Mouse (Mus musculus) limb, embryonic 14.5 days (tissue): ENCODE results near the gene Hnrnph1. TPM values are rescaled to one million over a fixed set of nuclear protein-coding genes. Genes with fewer than 3 reads are reported as not detected.
A peak's percentile ranks its signal among the peaks of the same experiment; 100 is the strongest.

Experiments used
- ATAC-seq: fragments of 200-750 bp; cut with Nextera tagmentation; 2 replicates; pipeline ENCODE4 v1.8.0; 2017; ENCODE audit warnings: low read depth, moderate number of reproducible peaks, moderate TSS enrichment; ENCODE audit not compliant: low FRiP score
- DNase-seq: peaks from one replicate; pipeline ENCODE4 v3.0.0-alpha.2; 2015; ENCODE audit warnings: low spot score
- H3K27ac ChIP-seq: fragments of 300-500 bp; sonication (generic); replicated peaks from 2 replicates; pipeline ENCODE4 v1.5.1; 2014; ENCODE audit warnings: low read depth, mild to moderate bottlenecking, low read length, moderate library complexity, mixed read lengths
- H3K27me3 ChIP-seq: fragments of 300-500 bp; sonication (generic); 2 replicates; pipeline ENCODE4 v1.6.1; 2014; ENCODE audit warnings: low read length, mixed read lengths; ENCODE audit not compliant: control insufficient read depth, insufficient read depth
- H3K36me3 ChIP-seq: fragments of 300-500 bp; sonication (generic); 2 replicates; pipeline ENCODE4 v1.6.1; 2014; ENCODE audit warnings: mild to moderate bottlenecking, low read length, moderate library complexity, mixed read lengths; ENCODE audit not compliant: control insufficient read depth, insufficient read depth
- H3K4me1 ChIP-seq: fragments of 300-500 bp; sonication (generic); 2 replicates; pipeline ENCODE4 v1.6.1; 2014; ENCODE audit warnings: antibody characterized with exemption, low read length, mixed read lengths; ENCODE audit not compliant: control insufficient read depth, insufficient read depth
- H3K4me2 ChIP-seq: fragments of 300-500 bp; sonication (generic); replicated peaks from 2 replicates; pipeline ENCODE4 v1.6.1; 2014; ENCODE audit warnings: low read depth, mild to moderate bottlenecking, low read length, moderate library complexity; ENCODE audit not compliant: severe bottlenecking
- H3K4me3 ChIP-seq: fragments of 300-500 bp; sonication (generic); replicated peaks from 2 replicates; pipeline ENCODE4 v1.5.1; 2014; ENCODE audit warnings: low read length
- H3K9ac ChIP-seq: fragments of 300-500 bp; sonication (generic); 2 replicates; pipeline ENCODE4 v1.6.1; 2014; ENCODE audit warnings: mild to moderate bottlenecking, low read depth, low read length, moderate library complexity; ENCODE audit not compliant: severe bottlenecking
- H3K9me3 ChIP-seq: fragments of 300-500 bp; sonication (generic); 2 replicates; pipeline ENCODE4 v1.6.1; 2016; ENCODE audit warnings: low read length; ENCODE audit not compliant: control insufficient read depth
- POLR2A ChIP-seq: fragments of 200-500 bp; IDR thresholded peaks from 2 replicates; pipeline ENCODE4 v1.8.0; 2012; ENCODE audit warnings: inconsistent platforms, mild to moderate bottlenecking, moderate library complexity, borderline replicate concordance; ENCODE audit not compliant: insufficient read depth, insufficient read length; ENCODE audit errors: extremely low read depth
- WGBS: fragments of 180-500 bp; shearing (Covaris S2); extraction: QIAGEN DNeasy Blood & Tissue Kit; methylation state at CpG from one replicate; pipeline ENCODE4 v1.1.7; 2014; 5-methylcytosine and 5-hydroxymethylcytosine counted together
- polyA plus RNA-seq, 2 experiments: library from polyadenylated mRNA; depleted of rRNA in 1 of 2; stranded (reverse) in 1 of 2; unstranded in 1 of 2; fragments of >200 nt; fragmentation: Nextera tagmentation in 1 of 2; extraction: Ambion mirVana in 1 of 2; gene quantifications; 2 replicates each; pipeline versions ENCODE4 v1.2.1 to v1.2.3; 2012 to 2014

Hnrnph1 gene
- polyA plus RNA-seq, 2 experiments: 453 to 769 TPM

DNA sequence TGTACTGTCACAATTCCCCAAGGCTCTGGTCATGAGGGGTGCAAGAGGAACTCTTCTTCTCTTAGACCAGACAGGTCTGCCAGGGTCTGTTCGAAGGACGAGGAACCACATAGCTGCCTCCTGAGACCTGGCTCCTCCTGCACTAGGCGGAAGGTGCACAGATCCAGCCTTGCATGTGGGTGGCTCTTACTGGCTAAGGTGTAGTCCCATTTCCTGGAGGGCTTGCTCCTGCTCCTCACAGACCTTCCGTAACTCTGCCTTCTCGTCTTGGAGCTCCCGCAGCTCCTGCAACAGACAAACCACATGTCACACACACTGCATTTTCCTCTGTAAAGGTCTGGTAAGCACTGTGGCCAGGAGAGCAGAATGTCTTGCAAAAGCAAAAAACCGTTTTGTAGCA lies 17.9 kb downstream of the Hnrnph1 start:
- ATAC-seq (no peak), DNase-seq (no peak)
- H3K36me3 ChIP-seq: peaks cover 67% of the 10 kb centered on the region
- no peak overlapping the region for H3K9ac ChIP-seq
- H3K4me3 ChIP-seq: no peak overlapping the region
- no peak overlapping the region for H3K27ac ChIP-seq
- WGBS: 85% methylated on average over 7 of the region's 7 CpGs
- no peaks in the 10 kb centered on the region for H3K4me1 ChIP-seq
- TF ChIP-seq POLR2A: no peak
- H3K27me3 ChIP-seq: no peaks in the 10 kb centered on the region
- H3K4me2 ChIP-seq: no peak overlapping the region
- no peaks in the 10 kb centered on the region for H3K9me3 ChIP-seq

DNA sequence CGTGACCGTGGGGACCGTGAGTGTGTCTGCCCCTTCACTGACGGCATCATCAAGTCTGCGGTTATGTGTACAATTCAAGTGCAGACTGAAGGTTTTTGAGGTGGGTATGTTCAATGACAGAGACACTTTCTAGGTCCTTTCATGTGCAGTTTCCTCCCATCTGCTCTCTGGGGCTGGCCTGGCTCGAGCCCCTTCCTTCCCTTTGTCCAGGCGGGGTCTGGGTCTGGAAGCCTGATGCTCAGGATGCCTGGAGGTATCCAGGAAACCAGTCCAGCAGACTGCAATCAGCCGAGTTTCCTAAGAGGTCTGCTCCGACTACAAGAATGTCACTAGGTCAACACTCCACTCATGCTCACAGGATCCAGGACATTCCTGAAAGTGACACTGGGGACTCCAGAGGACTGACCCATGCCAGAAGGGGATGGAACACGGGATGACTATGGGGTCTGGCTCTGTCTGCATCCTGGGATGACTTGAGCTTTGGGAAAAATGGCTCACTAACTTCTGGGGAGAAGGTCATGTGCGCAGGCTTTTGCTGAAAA lies 20.0 kb downstream of the Hnrnph1 start:
- H3K9ac ChIP-seq: no peak overlapping the region
- H3K27me3 ChIP-seq: no peaks in the 10 kb centered on the region
- H3K4me2 ChIP-seq: no peak overlapping the region
- H3K4me3 ChIP-seq: no peak overlapping the region
- no peaks in the 10 kb centered on the region for H3K9me3 ChIP-seq
- peaks cover 68% of the 10 kb centered on the region for H3K36me3 ChIP-seq
- TF ChIP-seq POLR2A: no peak
- H3K4me1 ChIP-seq: no peaks in the 10 kb centered on the region
- 89% methylated on average over 11 of the region's 11 CpGs for WGBS
- ATAC-seq (no peak), DNase-seq (no peak)
- H3K27ac ChIP-seq: no peak overlapping the region

DNA sequence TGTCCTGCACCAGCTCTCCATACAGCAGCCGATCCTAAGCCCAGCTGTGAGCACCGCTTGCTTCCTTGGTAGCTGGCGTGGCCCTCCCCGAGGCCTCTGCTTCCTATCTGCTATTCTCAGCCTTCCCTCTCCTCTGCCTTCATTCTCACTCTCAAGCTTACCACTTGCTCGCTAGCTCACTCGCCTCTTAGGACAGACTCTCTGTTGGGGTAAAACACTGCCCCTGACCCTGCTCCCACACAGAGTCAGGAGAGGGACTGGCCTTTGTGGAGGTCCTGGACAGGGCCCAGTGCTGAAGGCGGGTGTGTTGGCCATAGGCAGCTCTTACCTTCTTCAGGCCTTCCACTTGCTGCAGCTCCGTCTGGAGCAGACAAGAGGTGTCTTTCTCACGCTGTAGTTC lies 20.5 kb downstream of the Hnrnph1 start:
- no peak for ATAC-seq
- Histone ChIP-seq H3K4me2 (no peak overlapping the region), H3K36me3 (peaks cover 68% of the 10 kb centered on the region), H3K27ac (no peak overlapping the region), H3K27me3 (no peaks in the 10 kb centered on the region), H3K9ac (no peak overlapping the region), H3K4me3 (no peak overlapping the region), H3K9me3 (no peaks in the 10 kb centered on the region), H3K4me1 (no peaks in the 10 kb centered on the region)
- DNase-seq: no peak
- WGBS: 84% methylated on average over 9 of the region's 9 CpGs
- TF ChIP-seq POLR2A: no peak

DNA sequence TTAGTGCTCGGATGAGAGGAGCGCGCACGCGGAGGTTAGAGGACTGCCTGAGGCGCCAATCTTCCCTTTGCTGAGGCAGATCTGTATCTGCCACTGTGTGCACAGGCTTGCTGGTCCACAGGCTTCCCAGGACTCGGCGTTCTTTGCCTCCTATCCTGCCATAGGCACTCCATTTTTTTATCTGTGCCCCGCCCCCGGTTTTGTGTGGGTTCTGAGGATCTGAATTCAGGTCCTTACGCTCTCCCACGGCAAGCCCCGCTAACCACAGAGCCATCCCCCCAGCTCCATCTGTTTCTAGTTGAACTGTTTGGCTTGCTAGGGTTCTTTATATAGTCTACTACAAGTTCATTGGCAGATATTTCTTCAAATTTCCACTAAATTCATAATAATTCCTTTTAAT lies 22.0 kb downstream of the Hnrnph1 start:
- no peaks in the 10 kb centered on the region for H3K4me1 ChIP-seq
- H3K4me3 ChIP-seq: no peak overlapping the region
- ATAC-seq: no peak
- H3K4me2 ChIP-seq: no peak overlapping the region
- no peak overlapping the region for H3K9ac ChIP-seq
- H3K27ac ChIP-seq: no peak overlapping the region
- no peaks in the 10 kb centered on the region for H3K9me3 ChIP-seq
- H3K27me3 ChIP-seq: no peaks in the 10 kb centered on the region
- WGBS: 80% methylated on average over 13 of the region's 13 CpGs
- H3K36me3 ChIP-seq: peaks cover 71% of the 10 kb centered on the region
- peak; percentile 44 for DNase-seq
- TF ChIP-seq POLR2A: no peak

DNA sequence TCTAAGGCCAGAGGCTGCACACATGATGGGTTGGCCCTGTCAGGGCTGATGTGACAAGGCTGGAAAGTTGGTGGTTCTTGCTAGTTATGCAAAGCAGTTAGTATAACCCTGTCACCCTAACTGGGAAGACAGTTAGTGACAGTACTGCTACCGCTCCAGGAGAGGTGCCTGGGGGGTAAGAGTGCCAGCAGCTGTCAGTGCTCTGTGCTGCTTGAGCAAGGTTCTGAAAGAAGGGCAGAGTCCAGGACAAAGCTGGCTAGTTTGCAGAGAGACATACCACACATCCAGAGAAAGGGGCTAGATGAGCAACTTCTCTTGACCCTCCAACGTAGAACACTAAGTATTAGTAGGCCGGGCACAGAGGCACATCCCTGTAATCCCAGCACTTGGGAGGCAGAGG lies 25.7 kb downstream of the Hnrnph1 start:
- no peak overlapping the region for H3K27ac ChIP-seq
- no peak overlapping the region for H3K4me3 ChIP-seq
- H3K27me3 ChIP-seq: no peaks in the 10 kb centered on the region
- H3K4me2 ChIP-seq: no peak overlapping the region
- H3K36me3 ChIP-seq: peaks cover 50% of the 10 kb centered on the region
- ATAC-seq: no peak
- H3K9me3 ChIP-seq: no peaks in the 10 kb centered on the region
- no peak for TF ChIP-seq POLR2A
- WGBS: 96% methylated on average over 3 of the region's 3 CpGs
- no peak overlapping the region for H3K9ac ChIP-seq
- no peak for DNase-seq
- no peaks in the 10 kb centered on the region for H3K4me1 ChIP-seq
